Mouse (Mus musculus) adrenal gland, adult 2 months (tissue): ENCODE measurements around the gene Med15. TPM values are rescaled to one million over a fixed set of nuclear protein-coding genes. Genes with fewer than 3 reads are reported as not detected.
"Not testable (repeated sequence)": the region's sequence is repeated elsewhere in the genome, so short reads cannot be mapped to it uniquely, and the experiment has no call there.

Source experiments
- DNase-seq: peaks from one replicate; pipeline ENCODE4 v3.0.0; 2021
- polyA plus RNA-seq: library from polyadenylated mRNA; depleted of rRNA; stranded (reverse); fragments of >200 nt; gene quantifications from 2 replicates; pipeline ENCODE4 v1.2.3, GENCODE M21; 2012; rRNA removed
- total RNA-seq, 2 experiments: library from RNA; stranded (reverse); gene quantifications; 2 replicates each; pipeline ENCODE4 v1.2.3; 2021

Gene Med15
- total and polyA plus RNA-seq, 3 experiments, result 53.9 to 157 (median 65.4) TPM

DNA sequence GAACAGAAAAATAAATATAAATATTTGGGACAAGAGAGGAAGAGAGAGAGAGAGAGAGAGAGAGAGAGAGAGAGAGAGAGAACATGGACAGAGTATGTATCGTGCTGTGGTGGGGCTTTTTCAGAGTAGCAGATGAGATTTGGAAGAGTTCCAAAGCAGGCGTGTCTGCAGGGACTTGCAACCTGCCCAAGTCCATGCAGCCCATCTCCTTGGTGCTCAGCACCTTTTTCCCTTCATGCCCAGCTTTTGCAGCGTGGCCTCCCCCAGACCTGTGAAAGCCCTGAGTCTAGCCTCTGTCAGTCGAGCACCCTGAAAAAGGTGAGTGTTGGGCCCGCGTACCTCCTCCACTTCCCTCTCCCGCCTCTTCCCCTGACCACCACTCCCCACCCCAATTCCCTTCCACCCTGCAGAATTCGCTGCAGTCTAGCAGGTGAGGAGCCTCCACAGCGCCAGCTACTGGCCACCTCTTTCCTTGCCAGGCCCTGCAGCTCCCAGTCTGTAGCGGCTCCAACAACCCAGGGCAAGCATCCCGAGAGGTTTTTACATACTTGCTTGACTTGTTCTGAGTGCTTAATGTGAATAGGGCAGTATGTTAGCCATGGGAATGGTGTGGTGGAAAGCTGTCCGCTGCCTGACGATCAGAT is 114.6 kb downstream of the Med15 start:
- peak; percentile 32 for DNase-seq

GRCm38 (mm10) chr16:17616212-17616611 is 116.5 kb downstream of the Med15 start:
- no peak for DNase-seq

DNA sequence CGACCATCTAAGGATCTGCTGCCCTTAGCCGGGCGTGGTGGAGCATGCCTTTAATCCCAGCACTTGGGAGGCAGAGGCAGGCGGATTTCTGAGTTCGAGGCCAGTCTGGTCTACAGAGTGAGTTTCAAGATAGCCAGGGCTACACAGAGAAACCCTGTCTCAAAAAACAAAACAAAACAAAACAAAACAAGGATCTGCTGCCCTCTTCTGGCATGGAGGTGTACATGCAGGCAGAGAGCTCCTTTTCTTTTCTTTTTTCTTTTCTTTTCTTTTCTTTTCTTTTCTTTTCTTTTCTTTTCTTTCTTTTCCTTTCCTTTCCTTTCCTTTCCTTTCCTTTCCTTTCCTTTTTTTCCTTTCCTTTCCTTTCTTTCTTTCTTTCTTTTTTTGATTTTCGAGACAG is 118.0 kb downstream of the Med15 start:
- not testable (repeated sequence) for DNase-seq

- DNase-seq, result no peak
Measured at GRCm38 (mm10) chr16:17611383-17611782, 121.3 kb downstream of the Med15 start.

GRCm38 (mm10) chr16:17605684-17606083 is 127.0 kb downstream of the Med15 start:
- no peak for DNase-seq

DNA sequence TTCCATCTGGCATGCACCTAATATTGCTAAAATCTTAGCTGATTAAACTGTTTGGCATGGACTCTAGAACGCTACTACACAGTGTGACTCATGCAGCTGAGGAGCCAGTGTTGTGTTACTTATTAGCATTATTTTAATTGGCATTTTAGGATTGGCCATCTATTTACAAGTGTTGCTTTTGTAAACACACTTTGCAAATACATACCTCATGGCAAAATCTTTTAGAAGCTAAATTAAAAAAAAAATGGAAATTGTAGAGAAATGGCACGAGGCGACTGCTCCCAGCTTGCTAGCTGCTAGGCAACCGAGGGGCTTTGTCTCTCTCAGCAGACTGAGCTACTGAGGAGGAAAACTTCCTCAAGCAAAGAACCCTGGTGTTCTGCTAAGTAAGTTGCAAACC is 127.8 kb downstream of the Med15 start:
- DNase-seq, result no peak

Other genes starting within 250 kb of the Med15 start
- 1 to 10 TPM; 6.1 to 9.0 TPM for gene Aifm3, start 243.3 kb downstream of the Med15 start, total RNA-seq
- 10.2 and 13.8 TPM in 2 replicates for gene Aifm3, start 243.3 kb downstream of the Med15 start, polyA plus RNA-seq
- 10 to 100 TPM; 53.4 to 74.0 TPM for gene Lztr1, start 224.2 kb downstream of the Med15 start, total RNA-seq
- 231 and 248 TPM in 2 replicates for gene Lztr1, start 224.2 kb downstream of the Med15 start, polyA plus RNA-seq
- 10 to 100 TPM; 37.7 to 41.9 TPM for gene Thap7, start 201.8 kb downstream of the Med15 start, total RNA-seq
- gene Thap7, start 201.8 kb downstream of the Med15 start, polyA plus RNA-seq, result 137 and 144 TPM in 2 replicates
- gene Lrrc74b, start 171.6 kb downstream of the Med15 start, total RNA-seq, result not detected
- not detected in 2 replicates for gene Lrrc74b, start 171.6 kb downstream of the Med15 start, polyA plus RNA-seq
- gene P2rx6, start 171.0 kb downstream of the Med15 start, total RNA-seq, result 1 to 10 TPM; 1.1 to 1.3 TPM
- 2.0 and 2.6 TPM in 2 replicates for gene P2rx6, start 171.0 kb downstream of the Med15 start, polyA plus RNA-seq
- gene Slc7a4, start 149.7 kb downstream of the Med15 start, total RNA-seq, result 10 to 100 TPM in 1 of 2 experiments, 1 to 10 TPM in 1; 7.6 to 23.8 TPM
- gene Slc7a4, start 149.7 kb downstream of the Med15 start, polyA plus RNA-seq, result 28.4 and 56.6 TPM in 2 replicates
- gene Smpd4, start 113.5 kb downstream of the Med15 start, total RNA-seq, result 10 to 100 TPM; 26.6 to 35.2 TPM
- gene Smpd4, start 113.5 kb downstream of the Med15 start, polyA plus RNA-seq, result 77.3 and 102 TPM in 2 replicates
- 1 to 10 TPM; 1.1 to 1.6 TPM for gene Ccdc74a, start 86.4 kb downstream of the Med15 start, total RNA-seq
- 0.45 and 0.81 TPM in 2 replicates for gene Ccdc74a, start 86.4 kb downstream of the Med15 start, polyA plus RNA-seq
- gene Klhl22, start 26.7 kb upstream of the Med15 start, total RNA-seq, result 10 to 100 TPM; 45.5 to 49.8 TPM
- gene Klhl22, start 26.7 kb upstream of the Med15 start, polyA plus RNA-seq, result 55.3 and 68.2 TPM in 2 replicates
- gene Scarf2, start 64.4 kb upstream of the Med15 start, total RNA-seq, result 10 to 100 TPM in 1 of 2 experiments, 1 to 10 TPM in 1; 8.4 to 15.9 TPM
- gene Scarf2, start 64.4 kb upstream of the Med15 start, polyA plus RNA-seq, result 61.7 and 75.1 TPM in 2 replicates
- gene B830017H08Rik, start 100.2 kb upstream of the Med15 start, total RNA-seq, result not detected
- gene B830017H08Rik, start 100.2 kb upstream of the Med15 start, polyA plus RNA-seq, result not detected in 2 replicates
- gene Car15, start 105.5 kb upstream of the Med15 start, total RNA-seq, result 1 to 10 TPM; 1.7 to 3.8 TPM
- gene Car15, start 105.5 kb upstream of the Med15 start, polyA plus RNA-seq, result 5.1 and 5.5 TPM in 2 replicates
- gene Gm20518, start 158.8 kb upstream of the Med15 start, total RNA-seq, result under 1 TPM in 1 of 2 experiments, not detected in 1; 0.09 TPM
- gene Gm20518, start 158.8 kb upstream of the Med15 start, polyA plus RNA-seq, result 0.58 and 0.67 TPM in 2 replicates
- gene Tssk1, start 161.3 kb upstream of the Med15 start, total RNA-seq, result not detected
- gene Tssk1, start 161.3 kb upstream of the Med15 start, polyA plus RNA-seq, result 0.03 TPM in 1 of 2 replicates, not detected in the other
- 10 to 100 TPM; 62.1 to 68.1 TPM for gene Dgcr2, start 165.7 kb upstream of the Med15 start, total RNA-seq
- gene Dgcr2, start 165.7 kb upstream of the Med15 start, polyA plus RNA-seq, result 139 and 166 TPM in 2 replicates
- gene Tssk2, start 165.7 kb upstream of the Med15 start, total RNA-seq, result not detected
- not detected in 2 replicates for gene Tssk2, start 165.7 kb upstream of the Med15 start, polyA plus RNA-seq
- gene Ess2, start 178.5 kb upstream of the Med15 start, total RNA-seq, result 10 to 100 TPM; 14.1 to 15.5 TPM
- gene Ess2, start 178.5 kb upstream of the Med15 start, polyA plus RNA-seq, result 19.5 and 22.6 TPM in 2 replicates
- gene Gsc2, start 182.2 kb upstream of the Med15 start, total RNA-seq, result not detected
- not detected in 2 replicates for gene Gsc2, start 182.2 kb upstream of the Med15 start, polyA plus RNA-seq
- 100 to 1,000 TPM; 215 to 471 TPM for gene Slc25a1, start 195.3 kb upstream of the Med15 start, total RNA-seq
- 601 and 791 TPM in 2 replicates for gene Slc25a1, start 195.3 kb upstream of the Med15 start, polyA plus RNA-seq
- gene Vpreb2, start 247.5 kb upstream of the Med15 start, total RNA-seq, result not detected
- gene Vpreb2, start 247.5 kb upstream of the Med15 start, polyA plus RNA-seq, result not detected in 2 replicates